Mouse (Mus musculus) bone marrow, adult 2 months (tissue): ENCODE data around the gene Tmem242.

ENCODE experiments used
- CTCF ChIP-seq: fragments of 200-500 bp; IDR thresholded peaks from 2 replicates; pipeline ENCODE4 v1.5.1; 2011; ENCODE audit warnings: low read length, control low read depth; ENCODE audit not compliant: control insufficient read depth, insufficient read depth
- POLR2A ChIP-seq: fragments of 200-500 bp; IDR thresholded peaks from 2 replicates; pipeline ENCODE4 v1.6.1; 2011; ENCODE audit warnings: low read depth, mild to moderate bottlenecking, control low read depth, low read length, borderline replicate concordance; ENCODE audit not compliant: control insufficient read depth

DNA sequence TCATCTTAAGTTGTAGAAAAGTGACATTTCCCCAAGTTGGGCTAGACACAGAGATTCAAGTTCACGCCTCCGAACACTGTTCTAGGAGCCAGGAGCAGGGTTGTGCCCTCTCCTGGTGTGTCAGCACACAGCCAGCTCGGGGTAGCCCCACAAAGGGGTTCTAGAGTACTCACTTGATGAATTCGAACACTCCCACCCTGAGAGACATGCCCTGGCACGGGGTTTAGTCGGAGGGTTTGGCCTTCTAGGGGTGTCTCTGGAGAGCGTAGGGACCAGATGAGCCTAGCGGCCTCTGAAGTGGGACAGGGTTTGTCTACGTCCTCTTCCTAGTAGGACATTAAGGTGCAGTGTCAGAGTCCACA is 10.3 kb downstream of the Tmem242 start:
- no peak for TF ChIP-seq CTCF
- no peak for TF ChIP-seq POLR2A
